Mouse (Mus musculus): ENCODE data around the gene Nudcd3. TPM values are rescaled to one million over a fixed set of nuclear protein-coding genes. Genes with fewer than 3 reads are reported as not detected.

The Nudcd3 gene
- polyA plus RNA-seq, 1 experiment from 2014 or later: 40.3 TPM

DNA sequence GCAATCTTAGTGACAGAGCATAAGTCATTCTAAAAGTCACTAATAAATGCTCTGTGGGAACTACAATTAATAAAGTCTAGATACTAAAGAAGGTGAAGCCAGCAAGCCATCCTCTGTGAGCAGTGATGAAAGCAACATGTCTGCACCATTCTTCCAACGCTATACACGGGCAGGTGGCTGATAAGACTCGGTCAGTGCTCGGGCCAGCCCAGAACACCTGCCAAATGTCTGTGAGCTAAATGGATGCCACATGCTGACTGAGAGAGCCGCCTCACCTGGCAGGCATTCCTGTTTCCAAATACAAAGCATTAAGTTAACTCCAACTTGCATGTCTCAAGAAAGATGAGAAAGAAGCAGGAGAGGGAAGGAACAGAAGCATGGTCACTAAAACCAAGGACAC lies 43.1 kb downstream of the Nudcd3 start:
- ATAC-seq (ENCODE audit: borderline replicate concordance, extremely low read depth, low FRiP score, low TSS enrichment): no peak
- Histone ChIP-seq H3K27ac (no peak overlapping the region), H3K9me3 (no peaks in the 10 kb centered on the region), H3K36me3 (no peaks in the 10 kb centered on the region), H3K4me2 (no peak overlapping the region), H3K9ac (no peak overlapping the region), H3K4me3 (no peak overlapping the region), H3K27me3 (no peaks in the 10 kb centered on the region), H3K4me1 (no peaks in the 10 kb centered on the region)
- 68% methylated on average over 5 of the region's 5 CpGs for WGBS

DNA sequence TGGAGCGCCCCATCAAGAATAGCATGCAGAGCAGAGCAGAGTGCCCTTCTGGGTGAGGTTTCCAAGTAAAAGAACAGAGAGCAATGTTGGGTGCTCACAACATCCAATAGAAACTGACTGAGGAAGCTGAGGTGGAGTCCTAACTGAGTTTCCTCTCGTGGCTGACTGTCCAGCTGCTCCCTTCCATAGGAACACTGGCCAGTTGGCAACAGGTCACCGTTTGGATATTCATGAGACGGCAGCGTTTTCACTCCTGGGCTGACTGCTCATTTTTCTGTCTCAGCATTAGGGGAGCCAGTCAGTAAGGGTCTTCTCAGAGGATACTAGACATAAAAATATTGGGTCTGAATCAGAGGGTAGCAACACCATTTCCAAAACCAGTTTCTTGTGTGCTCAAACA lies 43.6 kb downstream of the Nudcd3 start:
- WGBS: 75% methylated on average over 5 of the region's 5 CpGs
- no peak for ATAC-seq (ENCODE audit: borderline replicate concordance, extremely low read depth, low FRiP score, low TSS enrichment)
- no peak overlapping the region for H3K27ac ChIP-seq

DNA sequence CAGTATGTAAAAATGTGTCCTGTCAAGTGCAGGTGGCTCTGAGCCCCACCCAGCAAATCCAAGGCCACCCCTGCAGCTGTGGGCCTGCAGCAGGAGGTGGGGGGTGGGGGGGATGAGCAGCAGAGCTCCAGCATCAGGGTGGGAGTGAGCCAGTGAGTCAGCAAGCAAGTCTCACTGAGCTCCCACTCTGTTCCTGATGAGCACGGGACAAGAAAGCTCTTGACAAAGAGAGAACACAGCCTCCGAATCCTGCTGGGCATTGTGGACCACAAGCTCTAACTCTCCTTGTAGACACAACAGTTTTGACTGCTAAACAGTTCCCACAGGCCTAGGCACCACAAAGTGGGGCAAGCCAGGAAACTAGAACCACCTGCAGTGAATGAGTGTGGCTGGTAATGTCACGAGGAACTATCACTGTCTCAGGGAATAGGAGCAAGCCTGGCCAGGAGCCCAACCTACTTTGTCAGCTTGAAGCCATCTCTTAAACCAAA lies 46.0 kb downstream of the Nudcd3 start:
- H3K27ac ChIP-seq: no peak overlapping the region
- WGBS: 68% methylated on average over 3 of the region's 3 CpGs
- no peak overlapping the region for H3K4me3 ChIP-seq
- H3K9me3 ChIP-seq: no peaks in the 10 kb centered on the region
- H3K4me2 ChIP-seq: no peak overlapping the region
- no peaks in the 10 kb centered on the region for H3K4me1 ChIP-seq
- ATAC-seq (ENCODE audit: borderline replicate concordance, extremely low read depth, low FRiP score, low TSS enrichment): no peak
- peaks cover 4% of the 10 kb centered on the region for H3K36me3 ChIP-seq
- H3K9ac ChIP-seq: no peak overlapping the region
- H3K27me3 ChIP-seq: no peaks in the 10 kb centered on the region

More for the DNA sequence above, 43.6 kb downstream of the Nudcd3 start:
- no peak overlapping the region for H3K9ac ChIP-seq
- H3K4me2 ChIP-seq: no peak overlapping the region
- no peaks in the 10 kb centered on the region for H3K9me3 ChIP-seq
- H3K27me3 ChIP-seq: no peaks in the 10 kb centered on the region
- H3K36me3 ChIP-seq: no peaks in the 10 kb centered on the region
- no peaks in the 10 kb centered on the region for H3K4me1 ChIP-seq
- no peak overlapping the region for H3K4me3 ChIP-seq

DNA sequence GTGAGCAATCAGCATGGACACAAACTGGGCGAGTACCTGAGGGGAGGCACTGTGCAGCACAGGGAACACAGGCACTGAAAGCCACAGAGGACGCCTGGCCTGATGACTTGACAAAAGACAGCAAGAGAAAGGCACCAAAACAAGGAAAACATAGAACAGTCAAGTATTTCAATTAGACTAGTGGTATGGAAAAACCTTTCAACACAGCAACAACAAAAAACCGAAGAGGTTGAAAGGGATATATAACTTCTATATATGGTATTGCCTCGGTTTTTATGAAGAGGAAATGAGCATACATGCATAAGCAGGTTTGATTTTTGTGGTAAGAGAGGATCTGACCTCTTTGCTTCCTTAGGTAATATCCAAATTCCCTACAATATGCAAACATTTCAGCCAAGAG lies 47.4 kb downstream of the Nudcd3 start:
- no peak overlapping the region for H3K27ac ChIP-seq
- no peaks in the 10 kb centered on the region for H3K4me1 ChIP-seq
- H3K27me3 ChIP-seq: no peaks in the 10 kb centered on the region
- no peak overlapping the region for H3K4me2 ChIP-seq
- H3K36me3 ChIP-seq: peaks cover 12% of the 10 kb centered on the region
- no peaks in the 10 kb centered on the region for H3K9me3 ChIP-seq
- no peak overlapping the region for H3K4me3 ChIP-seq
- 79% methylated on average over 4 of the region's 4 CpGs for WGBS
- no peak overlapping the region for H3K9ac ChIP-seq
- ATAC-seq (ENCODE audit: borderline replicate concordance, extremely low read depth, low FRiP score, low TSS enrichment): no peak

DNA sequence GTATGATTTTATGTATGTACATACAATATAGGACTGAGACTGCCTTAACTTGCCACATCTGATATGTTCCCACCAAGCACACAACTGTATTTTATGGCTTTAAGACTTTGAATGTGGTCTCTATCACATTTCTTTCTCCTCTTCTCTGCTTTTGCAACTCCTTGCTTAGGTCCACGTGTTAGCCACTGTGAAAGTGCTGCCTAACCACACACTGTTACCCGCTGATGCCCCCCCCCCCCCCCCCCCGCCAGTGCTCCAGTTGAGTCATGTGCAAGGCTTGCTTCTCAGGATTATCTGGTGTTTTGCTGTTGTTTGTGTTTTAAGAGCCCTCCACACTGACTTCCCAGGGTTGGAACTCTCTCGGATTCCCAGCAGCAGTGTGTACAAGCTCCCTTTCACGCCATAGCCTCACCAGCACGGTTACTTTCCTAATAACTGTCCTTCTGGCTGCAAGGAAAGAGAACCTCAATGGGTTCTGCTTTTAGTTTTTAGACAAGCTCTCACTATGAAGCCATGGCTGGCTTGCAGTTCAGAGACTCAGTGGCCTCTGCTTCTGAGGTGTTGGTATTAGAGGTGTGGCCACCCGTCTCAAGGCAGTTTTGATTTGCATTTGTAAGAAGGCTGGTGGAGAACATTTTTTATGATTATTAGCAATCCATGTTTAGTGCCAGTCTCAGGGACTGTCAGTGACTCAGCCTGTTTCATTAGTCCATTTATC lies 61.8 kb downstream of the Nudcd3 start:
- no peak overlapping the region for H3K9ac ChIP-seq
- H3K9me3 ChIP-seq: no peaks in the 10 kb centered on the region
- H3K4me1 ChIP-seq: no peaks in the 10 kb centered on the region
- H3K4me2 ChIP-seq: no peak overlapping the region
- no peak overlapping the region for H3K27ac ChIP-seq
- 76% methylated on average over 5 of the region's 7 CpGs for WGBS
- H3K36me3 ChIP-seq: peaks cover 6% of the 10 kb centered on the region
- ATAC-seq (ENCODE audit: borderline replicate concordance, extremely low read depth, low FRiP score, low TSS enrichment): no peak
- no peak overlapping the region for H3K4me3 ChIP-seq
- no peaks in the 10 kb centered on the region for H3K27me3 ChIP-seq

DNA sequence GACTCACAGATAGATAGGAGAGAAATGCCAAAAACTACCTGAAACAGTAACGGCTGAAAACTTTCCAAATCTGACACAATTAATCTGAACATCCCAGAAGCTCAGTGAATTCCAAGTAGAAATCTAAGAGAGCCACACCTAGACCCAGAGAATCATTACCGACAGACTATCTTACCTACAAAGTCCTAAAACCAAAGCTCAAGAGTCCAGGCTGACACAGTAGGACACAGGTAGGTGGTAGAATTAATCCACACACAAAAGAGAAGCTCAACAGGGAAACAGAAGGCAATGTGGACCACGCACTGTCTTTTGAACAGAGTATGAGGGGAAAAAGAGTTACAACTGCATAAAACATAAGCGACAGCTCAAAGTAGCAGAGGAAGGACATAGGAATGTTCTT lies 67.3 kb downstream of the Nudcd3 start:
- H3K36me3 ChIP-seq: no peaks in the 10 kb centered on the region
- 94% methylated on average over 4 of the region's 4 CpGs for WGBS
- no peak for ATAC-seq (ENCODE audit: borderline replicate concordance, extremely low read depth, low FRiP score, low TSS enrichment)

DNA sequence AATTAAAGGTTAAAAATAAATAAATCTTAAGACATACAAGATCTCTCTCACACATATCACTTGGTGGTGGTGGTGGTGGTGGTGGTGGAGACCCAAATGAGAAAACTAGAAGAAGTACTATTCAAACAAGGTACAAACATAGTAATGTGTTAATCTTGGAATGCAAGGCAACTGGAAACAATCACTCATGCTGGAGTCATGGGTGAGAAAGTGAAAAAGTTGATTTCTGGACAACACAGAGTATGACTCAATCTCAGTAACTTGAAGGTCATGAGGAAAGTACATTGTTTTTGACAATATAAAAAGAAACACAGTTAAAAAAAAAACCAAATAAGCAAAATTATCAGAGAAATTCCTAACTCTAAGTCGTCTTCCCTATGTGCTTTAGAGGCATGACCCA lies 69.6 kb downstream of the Nudcd3 start:
- Histone ChIP-seq H3K27ac (no peak overlapping the region), H3K4me3 (no peak overlapping the region), H3K4me1 (no peaks in the 10 kb centered on the region), H3K9me3 (no peaks in the 10 kb centered on the region), H3K9ac (no peak overlapping the region), H3K4me2 (no peak overlapping the region), H3K27me3 (no peaks in the 10 kb centered on the region), H3K36me3 (no peaks in the 10 kb centered on the region)
- 77% methylated on average over 1 of the region's 1 CpGs for WGBS
- no peak for ATAC-seq (ENCODE audit: borderline replicate concordance, extremely low read depth, low FRiP score, low TSS enrichment)

More for the DNA sequence above, 67.3 kb downstream of the Nudcd3 start:
- H3K9ac ChIP-seq: no peak overlapping the region
- no peaks in the 10 kb centered on the region for H3K9me3 ChIP-seq
- no peaks in the 10 kb centered on the region for H3K27me3 ChIP-seq
- no peak overlapping the region for H3K4me2 ChIP-seq
- no peak overlapping the region for H3K27ac ChIP-seq
- no peak overlapping the region for H3K4me3 ChIP-seq
- H3K4me1 ChIP-seq: no peaks in the 10 kb centered on the region

DNA sequence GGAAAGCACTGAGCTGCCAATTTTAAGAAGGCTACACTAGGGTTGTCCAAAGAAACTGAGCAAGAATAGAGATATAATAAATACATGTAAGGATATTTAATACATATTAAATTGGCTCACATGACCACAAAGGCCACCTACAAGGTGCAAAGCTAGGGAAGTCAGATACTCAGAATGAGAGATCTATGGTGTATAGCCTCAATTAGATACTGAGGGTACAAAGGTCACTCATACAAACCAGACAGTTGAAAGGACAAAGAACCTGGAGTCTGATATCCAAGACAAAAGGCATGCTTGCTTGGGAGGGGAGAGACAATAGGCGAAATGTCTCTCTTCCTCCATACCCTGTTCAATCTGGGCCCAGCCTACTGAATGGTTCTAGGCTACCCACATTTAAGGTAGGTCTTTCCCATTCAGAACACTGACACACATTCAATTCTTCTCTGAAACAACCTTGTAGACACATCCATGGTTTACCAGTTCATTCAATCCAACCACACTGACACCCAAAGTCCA lies 76.6 kb downstream of the Nudcd3 start:
- Histone ChIP-seq H3K4me2 (no peak overlapping the region), H3K9ac (no peak overlapping the region), H3K36me3 (peaks cover 8% of the 10 kb centered on the region), H3K27me3 (no peaks in the 10 kb centered on the region), H3K4me1 (no peaks in the 10 kb centered on the region), H3K4me3 (no peak overlapping the region), H3K9me3 (no peaks in the 10 kb centered on the region), H3K27ac (no peak overlapping the region)
- 96% methylated on average over 1 of the region's 1 CpGs for WGBS
- no peak for ATAC-seq (ENCODE audit: borderline replicate concordance, extremely low read depth, low FRiP score, low TSS enrichment)

DNA sequence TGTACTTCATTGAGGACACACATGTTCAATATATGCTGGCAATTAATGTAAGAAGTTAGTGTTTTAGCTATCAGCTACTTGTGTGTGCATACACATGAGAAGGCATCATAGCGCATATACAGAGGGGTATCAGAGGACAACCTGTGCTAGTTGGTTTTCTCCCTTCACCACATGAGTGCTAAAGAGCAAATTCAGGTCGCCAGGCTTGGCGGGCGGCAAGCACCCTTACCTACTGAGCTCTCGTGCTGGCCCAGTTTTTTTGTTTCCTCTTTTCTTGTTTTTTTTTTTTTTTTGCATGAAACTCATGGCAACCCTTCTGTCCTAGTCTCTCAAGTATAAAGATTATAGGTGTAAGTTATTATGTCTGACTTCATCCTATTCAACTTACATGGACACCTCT lies 77.6 kb downstream of the Nudcd3 start:
- Histone ChIP-seq H3K27ac (no peak overlapping the region), H3K9me3 (no peaks in the 10 kb centered on the region), H3K4me2 (no peak overlapping the region), H3K9ac (no peak overlapping the region), H3K36me3 (peaks cover 8% of the 10 kb centered on the region), H3K4me3 (no peak overlapping the region), H3K4me1 (no peaks in the 10 kb centered on the region), H3K27me3 (no peaks in the 10 kb centered on the region)
- 94% methylated on average over 5 of the region's 5 CpGs for WGBS
- no peak for ATAC-seq (ENCODE audit: borderline replicate concordance, extremely low read depth, low FRiP score, low TSS enrichment)

DNA sequence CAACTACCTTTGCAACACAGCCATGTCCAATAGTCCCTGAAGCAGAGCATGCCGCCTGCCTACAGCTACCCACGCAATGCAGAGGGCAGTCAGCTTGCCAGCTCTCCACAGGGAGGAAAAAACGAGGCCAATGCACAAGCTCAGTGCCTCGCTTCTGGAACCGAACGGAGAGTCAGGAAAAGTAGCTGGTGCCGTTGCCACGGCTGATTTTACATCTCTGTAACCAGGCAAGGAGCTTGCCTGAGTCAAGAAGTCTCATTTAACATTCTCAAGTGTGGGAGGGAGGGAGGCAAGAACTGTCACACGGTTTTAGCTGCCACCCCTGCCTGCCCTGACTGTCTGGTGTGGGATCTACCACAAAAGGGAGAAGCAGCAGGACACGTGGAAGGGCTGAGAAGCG lies 79.6 kb downstream of the Nudcd3 start:
- no peak overlapping the region for H3K4me2 ChIP-seq
- ATAC-seq (ENCODE audit: borderline replicate concordance, extremely low read depth, low FRiP score, low TSS enrichment): no peak
- no peak overlapping the region for H3K27ac ChIP-seq
- no peaks in the 10 kb centered on the region for H3K27me3 ChIP-seq
- peaks cover 8% of the 10 kb centered on the region for H3K36me3 ChIP-seq
- no peak overlapping the region for H3K4me3 ChIP-seq
- H3K9me3 ChIP-seq: no peaks in the 10 kb centered on the region
- WGBS: 79% methylated on average over 11 of the region's 11 CpGs
- H3K9ac ChIP-seq: no peak overlapping the region
- H3K4me1 ChIP-seq: no peaks in the 10 kb centered on the region

DNA sequence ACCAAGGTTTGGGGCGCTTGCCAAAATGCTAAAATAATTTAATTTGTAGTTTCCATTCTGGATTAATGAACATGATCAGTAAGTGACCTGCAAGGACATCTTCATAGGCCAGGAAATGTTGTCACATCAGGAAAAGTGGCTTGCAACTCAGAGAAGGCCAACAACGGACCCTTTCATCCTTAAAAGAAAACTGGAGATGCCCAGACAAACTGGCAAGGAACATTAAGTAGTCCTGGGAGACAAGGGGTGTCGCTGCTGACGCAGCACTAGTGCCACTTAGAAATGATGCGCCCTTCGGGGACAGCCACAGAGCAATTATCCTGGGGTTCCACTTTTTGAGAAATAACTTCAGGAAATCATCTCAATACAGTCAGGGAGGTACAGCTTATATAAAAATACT lies 80.2 kb downstream of the Nudcd3 start:
- Histone ChIP-seq H3K27me3 (no peaks in the 10 kb centered on the region), H3K36me3 (peaks cover 8% of the 10 kb centered on the region), H3K4me1 (no peaks in the 10 kb centered on the region), H3K9ac (no peak overlapping the region), H3K9me3 (no peaks in the 10 kb centered on the region), H3K4me2 (no peak overlapping the region), H3K4me3 (no peak overlapping the region), H3K27ac (no peak overlapping the region)
- no peak for ATAC-seq (ENCODE audit: borderline replicate concordance, extremely low read depth, low FRiP score, low TSS enrichment)
- WGBS: 89% methylated on average over 6 of the region's 6 CpGs

DNA sequence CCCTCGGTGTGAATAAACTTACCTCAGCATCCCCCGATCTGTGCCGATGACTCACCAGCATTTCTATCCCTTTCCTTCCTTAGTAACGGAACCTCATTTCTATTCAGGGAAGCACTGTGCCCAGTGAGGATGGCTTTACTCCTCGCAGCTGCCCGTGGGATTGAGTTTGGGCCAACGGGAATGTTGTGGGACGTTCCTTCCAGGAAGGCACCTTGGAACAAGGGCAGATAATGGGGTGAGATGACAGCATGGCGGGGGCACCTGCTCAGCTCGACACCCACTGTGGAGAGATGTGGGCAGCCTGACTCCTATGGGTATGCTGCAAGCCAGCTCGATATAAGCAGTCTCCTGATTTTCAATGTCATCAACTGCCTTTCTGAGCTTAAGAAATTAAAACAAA lies 80.9 kb downstream of the Nudcd3 start:
- Histone ChIP-seq H3K9ac (no peak overlapping the region), H3K4me3 (no peak overlapping the region), H3K36me3 (peaks cover 6% of the 10 kb centered on the region), H3K27ac (no peak overlapping the region), H3K4me2 (no peak overlapping the region), H3K9me3 (no peaks in the 10 kb centered on the region), H3K4me1 (no peaks in the 10 kb centered on the region), H3K27me3 (no peaks in the 10 kb centered on the region)
- 89% methylated on average over 11 of the region's 11 CpGs for WGBS
- ATAC-seq (ENCODE audit: borderline replicate concordance, extremely low read depth, low FRiP score, low TSS enrichment): no peak
